Mouse (Mus musculus) cerebellum, adult 18-20 months (tissue): ENCODE results near the gene Tap2.

Experiments used
- DNase-seq, 2 experiments: peaks; one replicate each; pipeline ENCODE4 v3.0.0; 2021

The Tap2 gene

DNA sequence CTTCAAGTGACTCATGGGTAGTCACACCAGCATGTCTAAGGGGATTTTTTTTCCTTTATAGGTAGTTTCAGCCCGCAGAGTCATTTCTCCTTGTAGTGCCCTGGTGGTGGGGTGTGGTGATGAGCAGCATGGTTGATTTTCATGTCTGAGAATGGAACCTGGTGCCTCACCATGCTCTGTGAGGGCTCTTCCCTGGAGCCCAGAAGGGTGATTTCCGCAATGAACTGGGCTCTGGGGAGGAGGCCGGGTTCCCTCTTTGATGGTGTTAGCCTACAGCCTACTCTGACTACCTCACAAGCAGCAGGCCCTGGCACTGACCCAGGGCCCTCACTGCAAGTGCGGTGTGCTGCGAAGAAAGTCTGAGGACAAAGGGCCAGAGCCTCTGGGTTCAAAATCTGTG lies at the start of gene Tap2:
Gene Tap2, plus strand, starts transcription at position 84 of the 400 bp plus-strand sequence.
- no peak for DNase-seq

DNA sequence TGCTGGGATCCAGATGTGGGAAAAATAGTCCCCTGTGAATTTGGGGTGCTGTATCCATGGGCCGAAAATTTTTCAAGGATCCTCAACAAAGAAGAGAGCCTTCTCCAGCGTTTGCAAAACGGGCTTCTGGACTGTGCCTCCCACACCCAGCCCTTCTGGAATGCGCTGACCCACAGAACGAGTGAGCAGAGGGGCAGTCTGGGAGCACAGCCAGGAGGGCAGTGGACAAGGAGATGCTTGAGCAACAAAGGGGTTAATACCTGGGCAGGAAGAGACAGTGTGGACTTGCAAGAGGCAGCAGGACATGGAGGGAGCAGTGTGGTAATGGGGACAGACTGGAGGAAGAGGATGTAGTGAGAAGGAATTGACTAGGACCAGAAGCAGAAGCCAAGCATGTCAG lies 47.8 kb upstream of the Tap2 start:
- no peak for DNase-seq

- no peak for DNase-seq
Observed at GRCm38 (mm10) chr17:34164202-34164895, 39.0 kb upstream of the Tap2 start.

DNA sequence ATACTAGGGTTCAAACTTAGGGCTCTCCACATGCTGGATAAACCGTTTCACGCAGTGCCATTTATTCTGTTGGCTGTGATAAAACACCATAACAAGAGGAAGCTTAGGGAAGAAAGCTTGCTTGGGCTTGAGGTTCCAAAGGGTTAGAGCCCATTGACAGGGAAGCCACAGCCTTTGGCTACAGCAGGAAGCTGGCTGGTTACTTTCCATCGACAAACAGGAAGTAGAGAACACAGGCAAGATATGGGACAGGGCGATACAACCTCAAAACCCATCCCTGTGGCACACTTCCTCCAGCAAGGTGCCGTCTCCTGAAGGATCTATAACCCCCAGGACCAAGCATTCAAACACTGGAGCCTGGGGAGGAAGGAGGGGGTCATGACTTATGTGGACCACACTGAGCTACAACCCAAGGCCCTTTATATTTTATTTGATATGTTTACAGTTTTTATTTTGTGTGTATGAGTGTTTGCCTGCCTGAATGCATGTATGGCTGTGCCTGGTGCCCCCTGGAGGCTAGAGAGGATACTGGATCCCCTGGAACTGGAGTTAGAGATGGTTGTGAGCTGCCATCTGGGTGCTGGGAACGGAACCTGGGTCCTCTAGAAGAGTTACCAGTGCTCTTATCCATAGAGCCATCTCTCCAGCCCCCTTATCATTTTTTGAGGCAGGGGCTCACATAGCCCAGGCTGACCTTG lies 38.1 kb upstream of the Tap2 start:
- no peak for DNase-seq

- peak; percentile 20 to 22 for DNase-seq
Observed at GRCm38 (mm10) chr17:34169279-34169678, 34.0 kb upstream of the Tap2 start.

- DNase-seq = no peak
Observed at GRCm38 (mm10) chr17:34170487-34170876, 32.8 kb upstream of the Tap2 start.

DNA sequence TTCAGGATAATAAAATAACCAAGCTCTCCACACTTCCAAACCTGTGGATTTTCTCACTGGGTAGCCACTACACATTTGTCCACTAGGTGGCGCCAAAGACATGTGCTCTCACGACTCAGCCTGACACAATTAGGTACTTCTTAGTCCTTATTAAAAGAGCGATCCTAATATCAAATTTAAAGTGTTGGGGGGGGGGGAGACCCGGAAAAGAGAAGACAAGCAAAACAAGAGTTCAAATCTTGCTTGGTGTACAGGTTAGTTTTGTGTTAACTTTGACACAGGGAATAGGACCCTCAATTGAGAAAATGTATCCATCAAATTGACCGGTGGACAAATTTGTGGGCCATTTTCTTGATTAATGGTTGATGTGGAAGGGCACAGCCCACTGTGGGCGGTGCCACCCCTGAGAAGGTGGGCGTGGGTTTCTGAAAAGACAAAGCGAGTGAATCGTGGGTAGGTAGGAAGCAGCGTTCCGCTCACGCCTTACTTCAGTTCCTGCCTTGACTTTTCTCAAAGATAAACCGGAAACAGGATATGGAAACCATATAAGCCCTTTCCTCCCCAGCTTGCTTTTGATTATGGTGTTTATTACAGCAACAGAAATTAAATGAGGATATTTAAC lies 32.3 kb upstream of the Tap2 start:
- DNase-seq = peak; percentile 74 to 83

GRCm38 (mm10) chr17:34172528-34172927 lies 30.8 kb upstream of the Tap2 start:
- no peak for DNase-seq

- DNase-seq = no peak
Observed at GRCm38 (mm10) chr17:34174075-34174474, 29.3 kb upstream of the Tap2 start.

DNA sequence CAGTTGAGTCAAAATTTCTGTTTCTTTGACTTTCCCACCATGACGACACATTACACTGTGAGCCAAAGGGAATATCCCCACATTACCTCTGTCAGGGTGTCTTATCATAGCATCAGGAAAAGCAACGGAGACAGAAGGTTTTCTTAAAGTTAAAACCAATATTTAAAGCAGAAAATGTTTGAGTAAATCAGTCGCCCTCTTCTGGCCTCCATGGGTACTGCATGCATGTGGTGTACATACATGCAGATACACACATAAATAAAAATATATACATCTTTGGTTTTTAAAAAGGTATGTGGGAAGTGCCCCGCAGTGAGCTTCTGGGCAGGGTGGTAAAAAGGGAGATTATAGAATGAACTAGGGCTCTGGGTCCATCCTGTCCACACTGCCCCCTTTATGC lies 26.1 kb upstream of the Tap2 start:
- no peak for DNase-seq

- no peak for DNase-seq
Observed at GRCm38 (mm10) chr17:34179019-34179418, 24.3 kb upstream of the Tap2 start.

- DNase-seq = no peak
Observed at GRCm38 (mm10) chr17:34179913-34180859, 23.1 kb upstream of the Tap2 start.

DNA sequence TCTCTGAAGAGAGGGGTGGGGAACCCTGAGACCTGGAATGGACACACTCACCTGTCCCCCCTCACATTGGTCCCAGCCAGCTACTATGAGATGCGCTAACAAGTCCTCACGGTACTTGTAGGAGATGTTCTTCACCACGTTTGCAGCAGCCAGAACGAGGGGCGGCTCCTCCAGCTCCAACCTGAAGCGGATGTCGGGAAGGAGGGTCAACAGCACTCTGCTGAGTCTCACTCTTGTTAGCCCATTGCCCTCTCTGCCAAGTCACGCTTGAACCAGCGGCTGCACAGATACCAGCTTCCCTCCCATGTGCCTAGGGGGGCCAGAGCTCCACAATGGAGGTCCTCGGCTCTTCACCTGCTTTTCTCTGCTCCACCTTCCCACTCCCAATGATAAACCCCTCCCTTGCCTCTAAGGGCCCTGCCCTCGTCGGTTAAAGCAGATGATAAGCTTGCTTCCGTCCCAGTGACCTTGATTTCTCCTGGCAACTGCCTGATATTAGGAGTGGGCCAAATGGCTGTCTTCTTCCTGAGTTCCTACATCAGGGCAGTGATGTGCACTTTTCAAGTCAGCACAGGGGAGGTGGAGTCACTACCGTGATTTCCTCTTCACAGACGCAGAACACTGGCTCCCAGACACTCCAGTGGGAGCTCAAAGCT lies 19.6 kb upstream of the Tap2 start:
- DNase-seq = no peak

- DNase-seq = no peak
Observed at GRCm38 (mm10) chr17:34185526-34185925, 17.8 kb upstream of the Tap2 start.

DNA sequence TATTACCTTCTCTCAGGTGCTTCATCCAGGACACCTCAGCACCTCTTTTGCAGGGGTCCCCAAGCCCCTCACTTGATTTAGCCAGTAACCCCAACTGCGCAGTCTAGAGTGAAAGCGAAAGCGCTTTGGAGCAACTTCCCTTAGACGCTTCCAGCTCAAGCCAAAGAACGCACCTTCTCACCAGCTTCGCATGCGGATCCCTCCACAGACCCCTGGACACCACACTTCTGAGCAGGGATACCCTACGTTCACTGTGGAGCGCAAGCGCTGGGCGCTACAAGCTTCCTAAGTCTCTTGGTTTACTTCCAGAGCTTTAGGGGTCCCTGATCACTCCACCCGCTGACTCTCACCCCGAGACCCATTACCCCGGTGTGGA lies 16.5 kb upstream of the Tap2 start:
- no peak for DNase-seq

DNA sequence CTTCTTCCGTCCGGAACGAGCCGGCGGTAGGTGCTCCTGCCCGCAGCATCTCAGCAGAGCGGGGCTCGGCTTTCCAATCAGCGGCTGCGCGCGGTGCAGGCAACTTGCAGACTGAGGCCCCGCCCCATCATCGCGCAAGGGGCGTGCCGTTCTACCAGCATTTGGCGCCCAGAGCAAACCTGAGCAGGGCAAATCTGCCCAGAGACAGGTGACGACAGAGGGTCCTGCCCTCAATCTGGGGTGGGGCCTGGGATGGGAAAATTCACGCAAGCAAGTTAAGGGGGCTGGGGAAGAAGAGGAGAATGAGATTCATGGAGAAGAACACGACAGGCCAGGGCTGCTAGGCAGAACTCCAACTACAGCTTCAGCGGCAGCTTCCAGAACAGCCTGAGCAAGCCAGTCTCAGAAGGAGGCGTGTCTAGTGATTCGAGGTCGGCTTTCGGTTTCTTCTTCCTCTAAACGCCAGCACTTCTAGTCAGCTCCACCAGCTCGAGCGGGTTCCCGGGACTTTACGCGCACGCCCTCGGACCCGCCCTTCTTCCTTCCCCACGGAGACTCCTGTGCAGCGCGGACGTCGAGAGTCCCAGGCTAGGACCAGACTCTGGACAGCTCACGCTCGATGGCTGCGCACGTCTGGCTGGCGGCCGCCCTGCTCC lies 15.9 kb upstream of the Tap2 start, which contains the start of the genes Tap1 and Psmb9:
Gene Tap1, plus strand, starts transcription at position 293 of the 656 bp plus-strand sequence.
Gene Psmb9, minus strand, starts transcription at position 504 of the 656 bp plus-strand sequence.
- DNase-seq = peak; percentile 84 to 86

GRCm38 (mm10) chr17:34188010-34188409 lies 15.3 kb upstream of the Tap2 start:
- DNase-seq = no peak

GRCm38 (mm10) chr17:34188986-34189385 lies 14.3 kb upstream of the Tap2 start:
- DNase-seq = no peak

- DNase-seq = no peak
Observed at GRCm38 (mm10) chr17:34192852-34193251, 10.5 kb upstream of the Tap2 start.

DNA sequence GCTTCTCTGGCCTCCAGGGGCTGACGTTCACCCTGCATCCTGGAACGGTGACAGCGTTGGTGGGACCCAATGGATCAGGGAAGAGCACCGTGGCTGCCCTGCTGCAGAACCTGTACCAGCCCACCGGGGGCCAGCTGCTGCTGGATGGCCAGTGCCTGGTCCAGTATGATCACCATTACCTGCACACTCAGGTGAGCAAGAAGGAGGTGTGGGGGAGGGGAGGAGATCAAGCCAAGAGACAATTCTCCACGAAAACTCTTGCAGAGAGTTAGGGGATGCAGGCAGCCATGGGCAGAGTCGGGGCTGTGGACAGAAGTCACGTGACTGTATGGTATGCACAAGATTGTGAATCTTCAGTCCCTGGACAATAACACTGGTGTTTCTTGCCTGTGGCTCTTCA lies 9.9 kb upstream of the Tap2 start:
- DNase-seq = no peak

DNA sequence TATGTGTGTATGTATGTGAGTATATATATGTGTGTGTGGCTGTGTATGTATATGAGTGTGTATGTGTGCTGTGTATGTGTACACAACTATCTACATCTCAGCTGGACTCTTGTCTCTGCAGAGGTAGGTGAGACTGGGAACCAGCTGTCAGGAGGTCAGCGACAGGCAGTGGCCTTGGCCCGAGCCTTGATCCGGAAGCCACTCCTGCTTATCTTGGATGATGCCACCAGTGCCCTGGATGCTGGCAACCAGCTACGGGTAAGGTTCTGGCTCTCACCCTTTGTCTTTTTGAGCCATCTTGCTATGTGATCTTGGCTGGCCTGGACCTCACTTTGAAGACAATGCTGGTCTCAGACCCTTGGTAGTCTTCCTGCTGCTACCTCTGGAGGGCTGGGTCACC lies 8.6 kb upstream of the Tap2 start:
- no peak for DNase-seq

DNA sequence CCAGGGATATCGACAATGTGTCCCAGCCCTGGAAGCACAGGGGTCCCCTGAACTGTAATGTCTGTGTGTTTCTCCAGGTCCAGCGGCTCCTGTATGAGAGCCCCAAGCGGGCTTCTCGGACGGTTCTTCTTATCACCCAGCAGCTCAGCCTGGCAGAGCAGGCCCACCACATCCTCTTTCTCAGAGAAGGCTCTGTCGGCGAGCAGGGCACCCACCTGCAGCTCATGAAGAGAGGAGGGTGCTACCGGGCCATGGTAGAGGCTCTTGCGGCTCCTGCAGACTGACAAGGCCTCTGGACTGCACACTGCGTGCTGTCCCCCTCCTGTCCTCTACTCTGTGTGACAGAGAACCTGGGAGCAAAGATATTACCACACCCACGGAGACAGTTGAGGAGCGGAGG lies 6.8 kb upstream of the Tap2 start:
- DNase-seq = no peak
